Comparison of ENCODE assay signal across 13 mouse cellular contexts in genomic region chr1:25824626-25825025, GRCm38 (mm10). TPM values are rescaled to one million over a fixed set of nuclear protein-coding genes. Genes with fewer than 3 reads are reported as not detected.
DNase-seq lines count a peak whose midpoint lies in the region; ATAC-seq lines count a peak whose summit lies in the region.
"Had no signal": no experiment of that assay in that cellular context is flagged by ENCODE, and none has a peak within 500 bp of the region (broad histone marks: within the 10 kb centered on the region; RNA-seq: fewer than 3 reads in every experiment).

No protein-coding gene starts in this region.

- no peak for ATAC-seq in forebrain, embryonic 12.5 days (ENCODE audit: low FRiP score)
- ATAC-seq in forebrain, embryonic 11.5 days (replicated peaks; ENCODE audit: low FRiP score) = no peak
- peak; percentile 57 for ATAC-seq in hindbrain, embryonic 15.5 days (ENCODE audit: low FRiP score, low read depth)
- ATAC-seq in midbrain, embryonic 14.5 days (ENCODE audit: low FRiP score, low TSS enrichment) = no peak
- ATAC-seq: inflammation-experienced regulatory T-cells, adult 6 months had no signal

- H3K4me1 ChIP-seq in forebrain, embryonic 12.5 days = peaks cover 40% of the 10 kb centered on the region
- 0 out of 2 replicates have a peak, but pooled peaks cover 2% of the 10 kb centered on the region for H3K4me1 ChIP-seq in forebrain, embryonic 11.5 days (replicated peaks; ENCODE audit: control insufficient read depth, insufficient read depth, low read length)
- H3K4me1 ChIP-seq in hindbrain, embryonic 15.5 days (replicated peaks) = peaks cover 43% of the 10 kb centered on the region
- peaks cover 24% of the 10 kb centered on the region for H3K4me1 ChIP-seq in midbrain, embryonic 14.5 days (ENCODE audit: control insufficient read depth, insufficient read depth, low read length)
- peaks cover 5% of the 10 kb centered on the region; the same call in 1 of the 2 replicates for H3K4me1 ChIP-seq in limb, embryonic 10.5 days
- H3K4me1 ChIP-seq: heart, embryonic 12.5 days had no signal

- no peak overlapping the region for H3K9ac ChIP-seq in forebrain, embryonic 12.5 days
- H3K9ac ChIP-seq in forebrain, embryonic 11.5 days (ENCODE audit: low read length) = no peak overlapping the region
- H3K9ac ChIP-seq in hindbrain, embryonic 15.5 days = 0 out of 2 replicates have a peak overlapping the region, but pooled peaks have one; percentile 22
- peak overlapping the region; percentile 28 for H3K9ac ChIP-seq in midbrain, embryonic 14.5 days (replicated peaks; ENCODE audit: low read length)
- H3K9ac ChIP-seq: heart, embryonic 12.5 days; limb, embryonic 15.5 days had no signal

- H3K36me3 ChIP-seq in forebrain, embryonic 12.5 days (replicated peaks) = no peaks in the 10 kb centered on the region
- H3K36me3 ChIP-seq in forebrain, embryonic 11.5 days (ENCODE audit: control insufficient read depth, insufficient read depth, low read length) = no peaks in the 10 kb centered on the region
- no peaks in the 10 kb centered on the region for H3K36me3 ChIP-seq in hindbrain, embryonic 15.5 days
- no peaks in the 10 kb centered on the region for H3K36me3 ChIP-seq in midbrain, embryonic 14.5 days (ENCODE audit: control insufficient read depth, insufficient read depth, low read length)
- H3K36me3 ChIP-seq in limb, embryonic 10.5 days = no peaks in the 10 kb centered on the region
- H3K36me3 ChIP-seq: heart, embryonic 12.5 days; limb, embryonic 15.5 days had no signal

- DNase-seq in forebrain, embryonic 11.5 days (ENCODE audit: low spot score) = no peak
- peak; percentile 29 for DNase-seq in cerebellum, adult 8-10 months
- peak; percentile 49 for DNase-seq in midbrain, embryonic 14.5 days
- DNase-seq in embryo, embryonic 10 days (ENCODE audit: low spot score) = no peak
- no peak for DNase-seq in thymus, postnatal 36 days
- DNase-seq in limb, embryonic 10.5 days (ENCODE audit: low spot score) = no peak
- DNase-seq: gastrocnemius, adult 2 months had no signal

- WGBS in forebrain, embryonic 12.5 days = 30% methylated on average over 4 of the region's 4 CpGs
- 32% methylated on average over 4 of the region's 4 CpGs for WGBS in forebrain, embryonic 11.5 days
- 26% methylated on average over 4 of the region's 4 CpGs for WGBS in hindbrain, embryonic 15.5 days
- WGBS in midbrain, embryonic 14.5 days = 12% methylated on average over 4 of the region's 4 CpGs
- WGBS in limb, embryonic 10.5 days = 46% methylated on average over 4 of the region's 4 CpGs

- H3K4me2 ChIP-seq in forebrain, embryonic 12.5 days = 0 out of 2 replicates have a peak overlapping the region, but pooled peaks have one; percentile 13
- H3K4me2 ChIP-seq in forebrain, embryonic 11.5 days (ENCODE audit: low read depth, low read length, severe bottlenecking) = no peak overlapping the region
- H3K4me2 ChIP-seq in hindbrain, embryonic 15.5 days = peak overlapping the region; percentile 66
- H3K4me2 ChIP-seq in midbrain, embryonic 14.5 days (ENCODE audit: low read length) = peak overlapping the region; percentile 68
- H3K4me2 ChIP-seq: heart, embryonic 12.5 days; limb, embryonic 15.5 days had no signal

- H3K27ac ChIP-seq in forebrain, embryonic 12.5 days = no peak overlapping the region
- no peak overlapping the region for H3K27ac ChIP-seq in forebrain, embryonic 11.5 days (ENCODE audit: low read depth, low read length)
- peak overlapping the region; percentile 65; the same call in 1 of the 2 replicates for H3K27ac ChIP-seq in hindbrain, embryonic 15.5 days (replicated peaks)
- H3K27ac ChIP-seq in midbrain, embryonic 14.5 days (replicated peaks; ENCODE audit: low read depth, low read length) = no peak overlapping the region
- no peak overlapping the region for H3K27ac ChIP-seq in limb, embryonic 10.5 days
- H3K27ac ChIP-seq: gastrocnemius, adult 2 months; limb, embryonic 15.5 days had no signal

- no peak overlapping the region for H3K4me3 ChIP-seq in forebrain, embryonic 12.5 days (replicated peaks)
- H3K4me3 ChIP-seq in forebrain, embryonic 11.5 days (ENCODE audit: low read depth, low read length) = no peak overlapping the region
- H3K4me3 ChIP-seq in hindbrain, embryonic 15.5 days = peak overlapping the region; percentile 84
- H3K4me3 ChIP-seq in midbrain, embryonic 14.5 days (replicated peaks; ENCODE audit: low read depth, low read length) = peak overlapping the region; percentile 59
- no peak overlapping the region for H3K4me3 ChIP-seq in limb, embryonic 10.5 days
- H3K4me3 ChIP-seq: gastrocnemius, adult 2 months; heart, embryonic 12.5 days; limb, embryonic 15.5 days; myocyte had no signal

- no peaks in the 10 kb centered on the region for H3K27me3 ChIP-seq in forebrain, embryonic 12.5 days
- no peaks in the 10 kb centered on the region for H3K27me3 ChIP-seq in forebrain, embryonic 11.5 days (ENCODE audit: control insufficient read depth, insufficient read depth, low read length)
- no peaks in the 10 kb centered on the region for H3K27me3 ChIP-seq in hindbrain, embryonic 15.5 days
- H3K27me3 ChIP-seq in midbrain, embryonic 14.5 days (ENCODE audit: control insufficient read depth, insufficient read depth, low read length) = no peaks in the 10 kb centered on the region
- peaks cover 26% of the 10 kb centered on the region for H3K27me3 ChIP-seq in limb, embryonic 10.5 days (ENCODE audit: low read depth, poor library complexity, severe bottlenecking)

- H3K9me3 ChIP-seq in forebrain, embryonic 12.5 days = no peaks in the 10 kb centered on the region
- no peaks in the 10 kb centered on the region for H3K9me3 ChIP-seq in forebrain, embryonic 11.5 days (ENCODE audit: control insufficient read depth, low read length)
- no peaks in the 10 kb centered on the region for H3K9me3 ChIP-seq in hindbrain, embryonic 15.5 days
- no peaks in the 10 kb centered on the region for H3K9me3 ChIP-seq in midbrain, embryonic 14.5 days (ENCODE audit: control insufficient read depth, low read length)
- H3K9me3 ChIP-seq in limb, embryonic 10.5 days (replicated peaks) = no peaks in the 10 kb centered on the region
- H3K9me3 ChIP-seq: heart, embryonic 12.5 days; limb, embryonic 15.5 days had no signal

RNA-seq across cellular contexts. Expression of gene Adgrb3, which starts 4.9 kb away (rescaled TPM):
- 16.8 and 18.0 TPM in 2 replicates for polyA plus RNA-seq in forebrain, embryonic 12.5 days (2016; fragmentation: Nextera tagmentation; extraction: Ambion mirVana)
- polyA plus RNA-seq in forebrain, embryonic 11.5 days (2014; fragmentation: Nextera tagmentation; extraction: Ambion mirVana) = 9.3 and 9.5 TPM in 2 replicates
- polyA plus RNA-seq in hindbrain, embryonic 15.5 days (2015; fragmentation: Nextera tagmentation; extraction: Ambion mirVana) = 52.4 and 53.4 TPM in 2 replicates
- polyA plus RNA-seq in midbrain, embryonic 14.5 days (2014; fragmentation: Nextera tagmentation; extraction: Ambion mirVana) = 55.0 and 67.6 TPM in 2 replicates
- 0.16 and 0.33 TPM in 2 replicates for polyA plus RNA-seq in limb, embryonic 10.5 days (2016; fragmentation: Nextera tagmentation; extraction: Ambion mirVana)
- polyA plus RNA-seq: myocyte had no signal

Comparison
In these comparisons a context has a peak if more than half of its experiments do, and no peak if none do; other contexts are left out.
1. H3K4me3 ChIP-seq: peak in hindbrain, embryonic 15.5 days (single experiment) and midbrain, embryonic 14.5 days (single experiment); none in forebrain, embryonic 12.5 days (single experiment), forebrain, embryonic 11.5 days (single experiment) and limb, embryonic 10.5 days (single experiment).
2. H3K9ac ChIP-seq: peak in hindbrain, embryonic 15.5 days (single experiment) and midbrain, embryonic 14.5 days (single experiment); none in forebrain, embryonic 12.5 days (single experiment) and forebrain, embryonic 11.5 days (single experiment).
3. DNase-seq: peak in cerebellum, adult 8-10 months (single experiment) and midbrain, embryonic 14.5 days (single experiment); none in forebrain, embryonic 11.5 days (single experiment), embryo, embryonic 10 days (single experiment), thymus, postnatal 36 days (0 of 2) and limb, embryonic 10.5 days (single experiment).